Mouse (Mus musculus) forelimb bud, embryonic 11.5 days (tissue): ENCODE data around the gene 6330409D20Rik.
A peak's percentile ranks its signal among the peaks of the same experiment; 100 is the strongest.

Experiments used
- DNase-seq: peaks from one replicate; pipeline ENCODE4 v3.0.0-alpha.2; 2012; ENCODE audit warnings: low read depth, low spot score

The 6330409D20Rik gene

DNA sequence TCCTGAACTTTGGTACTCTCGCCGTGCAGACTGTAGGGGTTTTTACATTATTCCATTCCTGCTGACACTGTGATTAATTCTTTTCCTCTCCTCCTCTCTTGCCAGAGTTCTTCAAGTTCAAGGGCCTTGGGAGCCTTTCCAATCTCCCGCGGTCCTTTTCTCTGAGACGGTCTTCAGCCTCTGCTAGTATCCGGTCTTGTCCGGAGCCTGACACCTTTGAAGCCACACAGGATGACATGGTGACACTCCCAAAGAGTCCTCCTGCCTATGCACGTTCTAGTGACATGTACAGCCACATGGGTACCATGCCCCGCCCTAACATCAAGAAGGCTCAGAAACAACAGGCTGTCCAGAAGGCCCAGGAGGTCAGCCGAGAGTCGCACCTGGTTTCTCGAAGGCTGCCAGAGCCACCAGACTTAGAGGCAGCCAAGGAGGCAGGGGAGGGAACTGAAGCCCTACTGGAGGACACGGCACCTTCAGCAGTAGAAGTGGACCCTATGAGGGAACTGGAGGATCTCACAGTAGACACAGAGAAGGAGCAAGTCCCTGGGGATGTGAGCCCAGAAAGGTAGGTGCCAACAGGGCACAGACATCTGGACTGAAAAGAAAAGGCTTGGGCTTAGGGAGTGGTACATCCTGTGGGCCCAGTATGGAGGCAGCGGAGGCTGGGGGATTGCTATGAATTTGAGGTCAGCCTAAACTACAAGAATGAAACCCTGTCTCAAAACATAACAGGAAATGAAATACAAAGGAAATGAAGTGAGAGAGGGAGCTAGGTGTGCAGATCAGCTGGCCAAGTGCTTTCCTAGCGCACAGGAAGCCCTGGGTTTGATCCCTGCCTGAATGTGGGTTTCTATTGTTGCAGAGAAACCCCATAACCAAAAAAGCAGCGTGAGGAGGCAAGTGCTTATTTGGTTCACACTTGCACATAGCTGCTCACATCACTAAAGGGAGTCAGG is 15.7 kb downstream of the 6330409D20Rik start:
- DNase-seq: no peak

DNA sequence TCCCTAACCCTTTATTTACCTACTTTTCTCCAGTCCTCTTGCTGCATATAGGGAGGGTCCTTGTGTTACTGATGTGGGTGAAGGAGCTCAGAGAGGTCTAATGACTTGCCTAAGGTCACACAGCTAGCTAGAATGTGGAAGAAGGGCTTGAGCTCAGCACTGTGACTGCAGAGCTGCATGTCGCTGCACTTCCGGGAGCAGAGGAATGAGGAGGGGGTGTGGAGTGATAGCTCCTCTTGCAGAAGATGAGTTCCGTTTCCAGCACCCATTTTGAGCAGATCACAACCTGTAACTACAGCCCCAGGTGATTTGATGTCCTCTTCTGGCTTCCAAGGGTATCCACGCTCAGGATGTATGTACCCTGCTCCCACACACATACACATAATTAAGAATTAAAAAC is 16.7 kb downstream of the 6330409D20Rik start:
- no peak for DNase-seq

DNA sequence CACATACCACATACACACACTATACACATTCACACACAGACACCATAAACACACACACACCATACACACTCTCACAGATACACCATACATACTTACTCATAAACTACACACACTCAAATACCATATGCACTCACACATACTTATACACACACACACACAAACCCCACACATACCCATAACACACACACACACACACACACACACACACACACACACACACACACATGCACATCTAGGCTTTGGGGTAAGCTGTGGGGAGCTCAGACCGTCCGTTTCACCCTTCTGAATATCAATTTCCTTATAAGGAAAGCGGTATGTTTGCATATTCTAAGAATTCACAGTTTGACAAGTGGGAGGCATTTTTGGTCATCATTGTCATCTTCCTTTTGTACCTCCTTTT is 18.2 kb downstream of the 6330409D20Rik start:
- DNase-seq: no peak

DNA sequence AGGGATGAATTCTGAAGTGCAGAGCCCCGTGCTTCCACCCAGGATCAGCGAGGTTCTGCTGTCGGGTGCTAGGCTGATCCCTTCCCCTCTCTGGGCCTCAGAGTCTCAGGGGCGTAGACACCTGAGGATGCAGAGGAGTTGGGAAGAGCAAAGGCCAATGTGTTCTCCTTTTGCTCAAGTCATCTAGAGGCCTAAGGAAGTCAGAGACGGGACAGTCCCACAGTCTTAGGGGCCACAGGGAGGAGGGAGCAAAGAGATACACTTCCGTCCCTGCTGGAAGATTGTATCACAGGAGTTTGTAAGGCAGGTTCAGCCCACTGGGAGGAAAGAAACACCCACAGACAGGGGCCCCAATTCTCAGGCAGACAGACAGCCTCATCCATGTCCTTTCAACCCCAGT is 18.8 kb downstream of the 6330409D20Rik start:
- no peak for DNase-seq

DNA sequence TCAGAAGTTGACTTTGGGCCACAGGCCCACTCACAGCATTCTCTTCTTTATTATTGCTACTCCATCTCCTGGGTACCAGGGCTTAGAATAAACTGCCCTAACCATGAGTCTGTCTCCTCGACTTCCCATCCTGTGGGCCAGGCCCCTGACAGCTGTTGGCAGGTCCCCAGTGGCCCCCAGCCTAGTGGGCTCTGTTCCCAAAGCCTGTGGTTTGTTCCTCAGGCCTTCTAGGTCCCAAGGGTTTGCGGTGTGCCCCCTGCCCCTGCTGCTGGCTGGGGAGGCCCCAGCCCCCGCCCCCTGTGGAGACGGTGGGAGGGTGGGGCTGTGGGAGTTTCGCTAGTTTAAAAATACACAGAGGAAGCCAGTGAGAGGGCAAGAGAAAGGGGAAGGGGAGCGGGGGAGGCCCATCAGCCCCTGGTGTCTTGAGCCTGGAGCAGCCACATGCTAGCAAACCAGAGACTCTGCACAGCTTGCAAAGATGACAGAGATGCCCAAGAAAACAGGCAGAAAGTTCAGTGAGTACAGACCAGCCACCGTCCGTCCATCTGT is 20.1 kb downstream of the 6330409D20Rik start, which contains the start of gene Sh2d3c:
Sh2d3c (plus strand) TSS at position 375 of the 549 bp plus-strand sequence.
- DNase-seq: no peak

DNA sequence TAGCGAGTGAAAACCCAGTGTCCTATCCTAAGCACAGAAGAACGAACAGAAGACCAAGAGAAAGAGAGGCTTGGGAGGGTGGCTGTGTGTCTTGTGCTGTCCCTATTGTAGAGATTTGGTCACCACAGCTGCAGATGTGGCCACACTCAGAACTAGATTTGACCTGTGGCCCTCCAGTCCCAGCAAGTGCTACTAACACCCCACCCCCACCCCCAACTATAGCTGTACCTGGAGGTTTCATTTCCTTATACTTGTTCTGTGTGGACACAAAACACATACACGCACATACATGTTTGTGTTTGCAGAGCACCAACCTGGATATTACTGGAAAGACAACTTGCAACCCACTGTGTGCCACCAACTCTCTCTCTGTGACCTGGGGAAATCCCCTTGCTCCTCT is 20.8 kb downstream of the 6330409D20Rik start:
- no peak for DNase-seq

DNA sequence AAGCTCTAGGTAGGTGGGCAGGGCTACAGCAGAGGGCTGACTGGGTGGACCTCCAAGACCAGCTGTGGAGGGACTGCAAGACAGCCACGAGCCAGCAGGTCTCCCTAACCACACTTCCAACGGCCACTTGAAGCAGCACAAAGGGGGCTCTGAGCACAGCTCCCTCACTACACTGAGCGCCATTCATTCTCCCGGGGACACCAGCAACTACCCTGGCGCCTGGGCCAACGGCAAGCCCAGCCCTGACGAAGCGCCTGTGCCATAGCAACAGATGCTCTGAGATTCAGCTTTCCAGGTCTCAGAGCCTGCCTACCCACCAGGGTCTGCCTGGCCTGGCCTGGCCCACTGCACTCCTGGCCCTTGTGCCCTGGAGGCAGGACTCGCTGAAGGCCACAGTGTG is 22.1 kb downstream of the 6330409D20Rik start:
- no peak for DNase-seq

DNA sequence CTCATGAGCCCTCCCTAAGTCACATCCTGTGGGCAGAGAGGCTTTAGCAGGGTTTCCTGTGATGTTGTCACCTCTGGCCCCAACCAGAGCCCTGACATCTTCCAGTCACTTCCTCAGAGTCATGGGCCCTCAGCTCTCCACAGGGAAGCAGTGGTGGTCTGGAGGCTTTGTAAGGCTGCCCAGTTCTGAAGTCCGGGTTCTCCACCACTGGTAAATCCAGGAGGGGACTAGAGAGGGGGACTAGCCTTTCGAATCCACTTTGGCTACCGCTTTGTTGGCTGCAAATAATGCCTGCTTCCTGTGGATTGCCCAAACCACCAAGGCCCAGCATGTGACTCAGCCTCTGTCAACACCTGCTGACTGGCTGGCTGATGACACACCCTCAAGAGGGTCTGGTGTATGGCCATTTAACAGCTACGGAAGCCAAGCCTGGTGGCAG is 25.8 kb downstream of the 6330409D20Rik start:
- no peak for DNase-seq

DNA sequence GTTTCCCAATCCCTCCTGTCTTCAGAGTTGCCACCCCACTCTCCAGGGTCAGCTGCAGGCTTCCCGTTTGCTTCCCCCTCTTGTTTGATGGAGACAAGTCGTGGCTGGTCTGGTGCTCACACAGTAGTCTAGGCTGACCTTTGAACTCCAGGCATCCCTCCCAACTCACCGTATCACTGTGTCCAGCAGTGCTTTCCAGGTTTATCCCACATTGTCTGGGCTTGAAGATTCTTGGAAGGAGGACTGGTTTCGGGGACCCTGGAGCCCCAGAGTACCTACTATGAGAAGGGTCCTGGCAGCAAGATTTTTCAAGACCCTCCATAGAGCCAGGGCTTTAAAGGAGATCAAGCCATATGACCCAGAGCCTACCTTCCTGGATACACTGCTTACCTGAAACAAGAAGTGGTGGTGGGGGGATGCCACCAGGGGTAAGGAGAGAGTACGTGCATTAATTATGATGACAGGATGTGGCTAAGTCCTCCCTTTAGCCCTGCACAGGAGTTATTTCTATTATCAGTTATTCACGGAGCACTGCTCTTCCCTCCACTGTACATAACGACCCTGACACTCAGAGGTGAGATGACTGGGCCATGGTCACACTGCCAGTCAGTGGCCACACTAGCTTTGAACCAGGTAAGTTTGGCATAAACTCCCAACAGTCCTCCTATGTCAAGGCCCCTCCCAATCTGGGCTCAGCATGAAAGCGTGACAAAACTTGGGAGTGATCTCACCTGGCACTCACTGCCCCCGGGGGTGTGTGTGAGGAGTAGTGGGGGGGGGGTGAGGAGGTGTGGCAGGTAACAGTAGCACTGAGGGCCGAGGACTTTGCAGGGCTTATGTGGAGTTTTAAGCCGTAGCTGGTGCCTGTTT is 26.5 kb downstream of the 6330409D20Rik start:
- no peak for DNase-seq

DNA sequence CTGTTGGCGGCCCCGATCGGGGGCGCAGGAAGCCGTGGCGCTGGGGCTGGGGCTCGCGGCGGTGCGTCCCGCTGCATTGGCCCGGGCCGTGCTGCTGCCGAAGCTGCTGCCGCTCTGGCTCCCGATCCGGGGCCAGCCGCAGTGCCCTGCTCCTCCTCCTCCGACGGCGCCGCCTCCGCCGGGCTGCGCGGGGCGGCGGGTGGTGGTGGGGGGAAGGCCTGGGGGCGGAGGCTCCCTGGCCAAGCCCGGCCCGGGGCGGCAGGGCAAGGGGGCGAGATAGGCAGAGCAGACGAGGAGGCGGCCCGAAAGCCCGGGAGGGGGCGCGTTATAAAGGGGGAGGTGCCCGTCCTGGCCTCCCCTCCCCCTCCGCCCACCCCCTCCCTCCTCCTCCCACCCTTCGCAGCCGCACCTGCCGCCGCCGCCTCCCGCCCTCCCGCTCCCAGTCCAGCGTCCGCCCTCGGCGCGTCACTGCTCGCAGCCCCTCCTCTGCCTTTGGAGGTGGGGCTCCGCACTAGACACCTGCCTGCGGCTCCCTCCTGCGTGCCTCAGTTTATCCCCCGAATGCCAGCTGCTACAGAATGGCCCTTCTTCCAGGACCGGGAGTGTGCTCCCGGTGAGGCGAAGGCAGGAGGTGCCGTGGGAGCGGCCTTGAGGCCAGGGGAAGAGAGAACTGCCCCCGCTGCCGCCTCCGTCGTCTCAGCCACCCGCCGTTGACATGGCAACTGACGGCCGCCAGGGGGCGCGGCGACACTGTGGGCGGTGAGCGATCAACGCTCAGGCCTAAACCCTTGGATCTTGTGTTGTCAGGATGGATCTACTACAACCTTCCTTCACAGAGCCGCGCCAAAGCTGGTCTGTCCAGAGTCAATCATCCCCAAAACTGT is 27.6 kb downstream of the 6330409D20Rik start, which contains the start of gene Cdk9:
Cdk9 (minus strand) TSS at position 143 of the 884 bp plus-strand sequence.
- peak; percentile 88 for DNase-seq

DNA sequence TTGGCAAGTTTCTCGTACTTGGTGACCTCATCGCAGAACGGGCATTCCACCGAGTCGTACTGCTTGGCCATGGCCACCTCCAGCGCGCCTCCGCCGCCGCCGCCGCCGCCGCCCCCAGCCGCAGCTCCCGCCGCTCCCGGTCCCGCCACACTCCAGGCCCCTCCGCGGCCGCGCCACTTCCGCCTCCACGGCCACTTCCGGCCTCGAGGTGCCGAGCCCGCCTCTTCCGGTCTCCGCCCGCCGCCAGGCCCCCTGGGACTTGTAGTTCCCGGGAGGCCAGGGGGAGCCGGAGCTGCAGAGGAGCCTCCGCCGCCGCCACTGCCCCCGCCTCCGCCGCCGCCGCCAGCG is 28.3 kb downstream of the 6330409D20Rik start:
- DNase-seq: peak; percentile 87

DNA sequence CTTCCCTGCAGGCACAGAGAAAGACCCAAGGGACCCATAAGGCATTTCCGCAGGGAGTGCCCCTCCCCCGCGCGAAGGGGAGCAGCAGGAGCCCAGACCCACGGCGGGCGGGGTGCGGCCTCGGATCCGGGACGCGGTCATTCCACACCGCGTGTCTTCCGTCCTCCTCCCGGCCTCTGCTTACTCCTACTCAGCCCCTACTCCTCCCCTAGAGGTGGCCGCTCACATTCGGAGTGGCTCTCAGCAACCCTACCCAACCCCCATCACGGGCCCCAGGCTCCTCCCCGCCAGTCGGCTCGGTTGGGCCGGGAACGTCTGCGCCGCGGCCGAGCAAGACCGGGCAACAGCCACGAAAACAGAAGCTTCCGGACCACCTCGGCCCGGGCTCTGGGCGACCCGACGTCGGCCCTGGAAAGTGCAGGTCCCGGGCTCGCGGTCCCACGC is 28.7 kb downstream of the 6330409D20Rik start:
- peak; percentile 49 for DNase-seq

DNA sequence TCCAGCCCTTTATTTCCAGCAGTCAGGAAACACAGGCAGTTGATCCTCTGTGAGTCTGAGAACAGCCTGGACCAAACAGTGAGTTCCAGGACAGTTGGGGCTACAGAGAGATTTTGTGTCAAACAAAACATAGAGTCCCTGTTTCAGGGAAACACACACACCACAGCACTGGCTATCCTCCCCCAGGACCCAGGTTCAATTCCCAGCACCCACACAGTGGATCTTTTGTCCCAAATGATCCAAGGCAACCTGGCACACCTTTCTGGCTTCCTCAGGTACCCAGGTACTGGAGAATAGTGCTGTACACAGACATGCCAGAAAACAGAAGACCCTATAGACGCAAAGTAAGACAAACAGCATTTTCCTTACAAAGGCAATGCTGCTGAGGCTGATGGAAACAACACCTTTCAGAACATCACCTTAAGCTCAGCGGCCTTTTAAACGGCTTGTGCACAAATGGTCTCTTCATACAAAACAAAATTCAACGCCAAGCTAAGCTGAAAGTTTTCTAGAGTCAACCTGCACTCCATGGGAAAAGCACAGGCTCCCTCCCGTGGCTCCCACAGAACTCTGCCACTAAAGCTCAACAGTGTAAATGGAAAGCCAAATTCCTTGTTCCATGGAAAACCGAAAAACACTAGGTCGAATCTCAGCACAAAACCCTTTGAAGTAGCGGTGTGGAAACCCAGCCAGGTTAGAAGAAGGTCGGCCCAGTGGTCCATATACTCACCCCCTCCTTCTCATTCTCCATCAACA is 29.3 kb downstream of the 6330409D20Rik start:
- DNase-seq: no peak

DNA sequence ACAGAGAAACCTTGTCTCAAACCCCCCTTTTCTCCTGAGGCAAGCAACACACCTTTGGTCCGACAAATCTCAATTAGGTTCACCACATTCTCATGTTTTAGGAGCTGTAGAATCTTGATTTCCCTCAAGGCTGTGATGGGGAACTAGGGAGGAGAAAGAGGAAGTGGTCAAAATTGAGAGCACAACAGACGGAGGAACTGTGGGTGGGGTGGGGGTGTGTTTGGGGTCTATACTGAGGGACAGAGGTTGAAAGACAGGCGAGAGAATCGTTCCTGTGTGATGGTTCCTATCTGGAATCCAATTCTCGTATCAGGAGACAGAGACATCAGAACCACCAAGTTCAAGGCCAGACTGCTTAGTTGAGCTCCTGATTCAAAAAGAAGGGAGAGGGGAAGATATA is 30.4 kb downstream of the 6330409D20Rik start:
- no peak for DNase-seq

DNA sequence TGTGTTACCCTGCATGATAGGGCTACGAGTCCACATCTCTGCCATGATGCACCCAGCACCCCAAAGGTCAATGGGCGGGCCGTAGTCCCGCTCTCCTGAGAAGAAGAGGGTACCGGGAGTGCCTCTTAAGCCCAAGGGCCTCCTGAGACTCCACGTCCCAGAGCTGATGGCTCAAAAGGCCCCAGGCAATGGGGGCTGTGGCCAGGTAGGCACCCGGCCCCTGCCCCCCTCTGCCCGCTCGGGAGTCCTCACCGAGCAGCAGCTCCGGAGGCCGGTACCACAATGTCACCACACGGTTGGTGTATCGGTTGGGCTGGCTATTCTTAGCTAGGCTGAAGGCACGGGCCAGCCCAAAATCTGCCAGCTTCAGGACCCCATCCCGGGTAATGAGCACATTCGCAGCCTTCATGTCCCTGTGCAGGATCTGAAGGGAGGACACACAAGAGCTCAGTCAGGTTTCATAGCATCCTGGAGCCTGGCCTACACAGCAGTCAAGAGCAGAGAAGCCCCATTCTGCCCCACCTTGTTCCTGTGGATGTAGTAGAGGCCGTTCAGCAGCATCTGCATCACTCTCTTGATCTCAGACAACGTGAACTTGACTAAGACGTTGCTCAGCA is 31.2 kb downstream of the 6330409D20Rik start:
- no peak for DNase-seq

DNA sequence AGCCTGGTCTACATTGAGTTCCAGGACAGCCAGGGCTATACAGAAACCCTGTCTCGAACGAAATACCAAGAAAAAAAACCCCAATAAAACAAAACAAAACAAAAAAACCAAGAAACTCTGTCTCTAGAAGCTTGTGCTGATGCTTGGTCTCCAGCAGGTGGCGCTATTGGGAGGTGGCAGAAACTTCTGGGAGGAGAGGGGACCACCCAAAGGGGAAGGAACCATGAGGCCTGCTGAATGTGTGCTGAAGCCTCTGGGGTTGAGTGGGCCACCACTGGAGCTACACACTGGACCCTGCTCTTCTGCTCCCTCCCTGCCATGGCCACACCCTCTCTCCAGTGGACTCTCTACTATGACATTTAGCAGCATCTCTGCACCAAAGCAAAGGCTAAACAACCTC is 32.2 kb downstream of the 6330409D20Rik start:
- peak; percentile 77 for DNase-seq

DNA sequence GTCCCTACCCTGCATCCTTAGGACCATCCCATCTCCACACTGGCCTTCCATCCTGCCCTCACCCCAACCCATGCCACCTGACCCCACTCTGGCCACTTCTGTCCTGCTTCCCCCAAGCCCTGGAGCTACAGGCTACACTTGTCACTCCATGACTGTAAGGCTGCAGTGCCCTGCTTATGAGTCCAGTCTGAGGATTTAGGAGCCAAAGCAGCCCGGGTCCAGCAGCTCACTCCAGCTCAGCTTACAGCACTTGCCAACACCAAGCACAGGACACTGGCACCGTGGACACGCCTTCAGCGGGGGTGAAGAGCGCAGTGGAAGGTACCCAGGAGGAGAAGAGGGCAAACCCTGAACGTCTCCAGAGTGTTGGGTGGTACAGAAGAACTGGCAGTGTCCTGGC is 33.8 kb downstream of the 6330409D20Rik start:
- no peak for DNase-seq

DNA sequence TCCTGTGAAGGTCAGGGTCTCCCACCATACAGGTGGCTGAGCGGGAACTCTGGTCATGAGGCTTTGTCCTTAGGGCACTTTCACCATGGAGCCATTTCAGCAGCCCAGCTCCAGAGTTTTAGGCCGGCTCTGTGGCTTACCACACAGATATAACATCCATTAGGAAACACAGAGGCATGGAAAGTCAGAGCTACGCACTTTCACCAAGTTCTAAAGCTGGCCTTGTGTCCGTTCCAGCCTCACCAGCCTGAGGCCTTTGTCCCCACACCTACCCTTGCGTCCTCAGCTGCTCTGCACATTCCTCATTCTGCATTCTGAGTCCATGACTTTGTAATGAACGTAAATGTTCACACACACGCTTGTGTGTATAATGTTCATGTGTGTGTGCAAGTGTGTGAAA is 35.8 kb downstream of the 6330409D20Rik start:
- DNase-seq: no peak

DNA sequence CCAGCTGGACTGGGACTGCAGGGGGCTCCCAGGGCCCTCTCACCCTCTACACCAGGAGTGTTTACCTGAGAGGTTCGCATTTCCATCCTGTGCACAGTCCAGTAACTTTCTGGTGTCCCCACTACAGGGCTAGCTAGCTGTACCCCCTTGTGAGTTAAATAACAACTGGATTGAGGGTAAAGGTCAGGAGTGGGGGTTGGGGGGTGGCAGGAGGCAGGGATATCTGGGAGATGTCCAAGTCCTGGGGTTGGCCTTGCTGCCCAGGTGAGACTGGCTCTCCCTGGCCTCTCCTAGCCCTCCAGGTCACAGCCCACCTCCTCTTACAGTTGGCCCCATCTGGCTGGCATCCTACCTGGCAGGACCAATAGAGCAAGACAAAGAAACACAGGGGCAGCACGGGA is 36.8 kb downstream of the 6330409D20Rik start, which contains the start of gene Fpgs:
Fpgs (minus strand) TSS at position 125 of the 401 bp plus-strand sequence.
- no peak for DNase-seq

DNA sequence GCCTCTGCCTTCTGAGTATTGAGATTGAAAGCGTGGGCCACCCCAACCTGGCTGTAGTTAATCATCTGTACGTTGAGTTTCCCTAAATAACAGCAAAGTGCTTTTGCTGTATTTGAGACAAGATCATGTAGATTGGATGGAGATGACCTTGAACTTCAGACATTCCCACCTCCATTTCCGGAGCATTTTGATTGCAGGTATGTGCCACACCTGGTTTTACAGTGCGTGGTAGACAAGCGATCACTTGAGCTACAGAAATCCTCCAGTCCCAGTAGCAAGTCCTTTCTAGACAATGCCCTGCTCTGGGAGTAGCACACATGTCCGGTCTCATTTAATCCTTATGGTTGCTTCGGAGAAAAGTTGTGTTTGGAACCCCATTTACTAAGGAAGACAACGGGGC is 37.8 kb downstream of the 6330409D20Rik start:
- no peak for DNase-seq
